Mouse (Mus musculus) heart, embryonic 16.5 days (tissue): ENCODE data around the gene Pcp4. TPM values are rescaled to one million over a fixed set of nuclear protein-coding genes. Genes with fewer than 3 reads are reported as not detected.

Experiments used
- ATAC-seq: fragments of 200-750 bp; cut with Nextera tagmentation; replicated peaks from 2 replicates; pipeline ENCODE4 v1.8.0; 2017; ENCODE audit warnings: moderate number of reproducible peaks; ENCODE audit not compliant: insufficient read depth, low FRiP score; ENCODE audit errors: extremely low read depth
- H3K27ac ChIP-seq: fragments of 300-500 bp; sonication (generic); 2 replicates; pipeline ENCODE4 v1.5.1; 2014; ENCODE audit warnings: mild to moderate bottlenecking, low read length, control low read depth, moderate library complexity
- H3K27me3 ChIP-seq: fragments of 300-500 bp; sonication (generic); 2 replicates; pipeline ENCODE4 v1.6.1; 2014; ENCODE audit warnings: low read length, mixed read lengths; ENCODE audit not compliant: control insufficient read depth, insufficient read depth
- H3K36me3 ChIP-seq: fragments of 300-500 bp; sonication (generic); 2 replicates; pipeline ENCODE4 v1.6.1; 2014; ENCODE audit not compliant: control insufficient read depth, insufficient read depth
- H3K4me1 ChIP-seq: fragments of 300-500 bp; sonication (generic); 2 replicates; pipeline ENCODE4 v1.6.1; 2014; ENCODE audit warnings: low read length, mixed read lengths; ENCODE audit not compliant: control insufficient read depth, insufficient read depth
- H3K4me2 ChIP-seq: fragments of 300-500 bp; sonication (generic); 2 replicates; pipeline ENCODE4 v1.6.1; 2014; ENCODE audit warnings: low read depth, mild to moderate bottlenecking, control low read depth, low read length
- H3K4me3 ChIP-seq: fragments of 300-500 bp; sonication (generic); 2 replicates; pipeline ENCODE4 v1.5.1; 2014; ENCODE audit warnings: mild to moderate bottlenecking, control low read depth, low read length
- H3K9ac ChIP-seq: fragments of 300-500 bp; sonication (generic); 2 replicates; pipeline ENCODE4 v1.6.1; 2014; ENCODE audit warnings: low read length, control low read depth
- H3K9me3 ChIP-seq: fragments of 300-500 bp; sonication (generic); replicated peaks from 2 replicates; pipeline ENCODE4 v1.6.1; 2016; ENCODE audit warnings: low read length; ENCODE audit not compliant: control insufficient read depth
- WGBS: fragments of 180-500 bp; shearing (Covaris S2); extraction: QIAGEN DNeasy Blood & Tissue Kit; methylation state at CpG from one replicate; pipeline ENCODE4 v1.1.7; 2014; 5-methylcytosine and 5-hydroxymethylcytosine counted together
- polyA plus RNA-seq: library from polyadenylated mRNA; unstranded; fragments of >200 nt; fragmentation: Nextera tagmentation; extraction: Ambion mirVana; gene quantifications from 2 replicates; pipeline ENCODE4 v1.2.1, GENCODE M21; 2015

Gene Pcp4
- polyA plus RNA-seq, 1 experiment from 2014 or later: 1.4 TPM

GRCm38 (mm10) chr16:96533710-96534109 lies 66.3 kb downstream of the Pcp4 start:
- WGBS: 17% methylated on average over 8 of the region's 8 CpGs
- peaks cover 25% of the 10 kb centered on the region for H3K27me3 ChIP-seq
- no peaks in the 10 kb centered on the region for H3K9me3 ChIP-seq
- H3K36me3 ChIP-seq: no peaks in the 10 kb centered on the region
- peak overlapping the region; percentile 48 for H3K4me2 ChIP-seq
- H3K9ac ChIP-seq: no peak overlapping the region
- peaks cover 25% of the 10 kb centered on the region for H3K4me1 ChIP-seq
- H3K4me3 ChIP-seq: no peak overlapping the region
- H3K27ac ChIP-seq: 0 out of 2 replicates have a peak overlapping the region, but pooled peaks have one; percentile 13
- peak; percentile 93 for ATAC-seq

- H3K4me1 ChIP-seq: peaks cover 18% of the 10 kb centered on the region
- H3K36me3 ChIP-seq: no peaks in the 10 kb centered on the region
- no peak overlapping the region for H3K4me3 ChIP-seq
- no peak overlapping the region for H3K27ac ChIP-seq
- H3K9me3 ChIP-seq: no peaks in the 10 kb centered on the region
- WGBS: 86% methylated on average over 4 of the region's 4 CpGs
- H3K4me2 ChIP-seq: no peak overlapping the region
- ATAC-seq: no peak
- H3K9ac ChIP-seq: no peak overlapping the region
- peaks cover 25% of the 10 kb centered on the region for H3K27me3 ChIP-seq
Observed at GRCm38 (mm10) chr16:96535271-96535670, 67.9 kb downstream of the Pcp4 start.

GRCm38 (mm10) chr16:96536426-96536825 lies 69.0 kb downstream of the Pcp4 start:
- H3K4me2 ChIP-seq: no peak overlapping the region
- no peak for ATAC-seq
- no peak overlapping the region for H3K4me3 ChIP-seq
- H3K9me3 ChIP-seq: no peaks in the 10 kb centered on the region
- no peak overlapping the region for H3K27ac ChIP-seq
- H3K4me1 ChIP-seq: peaks cover 13% of the 10 kb centered on the region
- peaks cover 20% of the 10 kb centered on the region for H3K27me3 ChIP-seq
- H3K9ac ChIP-seq: no peak overlapping the region
- H3K36me3 ChIP-seq: no peaks in the 10 kb centered on the region

GRCm38 (mm10) chr16:96539091-96539490 lies 71.7 kb downstream of the Pcp4 start:
- WGBS: 69% methylated on average over 4 of the region's 4 CpGs
- Histone ChIP-seq H3K9ac (no peak overlapping the region), H3K4me2 (no peak overlapping the region), H3K27me3 (peaks cover 13% of the 10 kb centered on the region), H3K4me3 (no peak overlapping the region), H3K27ac (no peak overlapping the region), H3K9me3 (no peaks in the 10 kb centered on the region), H3K36me3 (no peaks in the 10 kb centered on the region), H3K4me1 (peaks cover 5% of the 10 kb centered on the region)
- ATAC-seq: no peak

- no peak for ATAC-seq
- Histone ChIP-seq H3K4me2 (no peak overlapping the region), H3K4me1 (no peaks in the 10 kb centered on the region), H3K27me3 (peaks cover 3% of the 10 kb centered on the region; the same call in 1 of the 2 replicates), H3K36me3 (no peaks in the 10 kb centered on the region), H3K4me3 (no peak overlapping the region), H3K9me3 (no peaks in the 10 kb centered on the region), H3K9ac (no peak overlapping the region), H3K27ac (no peak overlapping the region)
- whole genome bisulfite sequencing: 60% methylated on average over 2 of the region's 2 CpGs
Observed at GRCm38 (mm10) chr16:96541056-96541455, 73.7 kb downstream of the Pcp4 start.

GRCm38 (mm10) chr16:96552680-96553079 lies 85.3 kb downstream of the Pcp4 start:
- Histone ChIP-seq H3K4me2 (no peak overlapping the region), H3K4me3 (no peak overlapping the region), H3K9me3 (no peaks in the 10 kb centered on the region), H3K9ac (no peak overlapping the region), H3K4me1 (no peaks in the 10 kb centered on the region), H3K36me3 (no peaks in the 10 kb centered on the region), H3K27me3 (no peaks in the 10 kb centered on the region), H3K27ac (no peak overlapping the region)
- no peak for ATAC-seq
- WGBS: 80% methylated on average over 2 of the region's 2 CpGs

- Histone ChIP-seq H3K9me3 (no peaks in the 10 kb centered on the region), H3K4me3 (no peak overlapping the region), H3K36me3 (no peaks in the 10 kb centered on the region), H3K27me3 (no peaks in the 10 kb centered on the region), H3K4me1 (no peaks in the 10 kb centered on the region), H3K4me2 (no peak overlapping the region), H3K9ac (no peak overlapping the region), H3K27ac (no peak overlapping the region)
- WGBS: 72% methylated on average over 4 of the region's 4 CpGs
- ATAC-seq: no peak
Observed at GRCm38 (mm10) chr16:96555412-96555811, 88.0 kb downstream of the Pcp4 start.

GRCm38 (mm10) chr16:96556621-96557020 lies 89.2 kb downstream of the Pcp4 start:
- Histone ChIP-seq H3K4me2 (no peak overlapping the region), H3K36me3 (no peaks in the 10 kb centered on the region), H3K9ac (no peak overlapping the region), H3K9me3 (no peaks in the 10 kb centered on the region), H3K4me3 (no peak overlapping the region), H3K27me3 (no peaks in the 10 kb centered on the region), H3K27ac (no peak overlapping the region), H3K4me1 (no peaks in the 10 kb centered on the region)
- 48% methylated on average over 3 of the region's 3 CpGs for WGBS
- ATAC-seq: no peak

GRCm38 (mm10) chr16:96558341-96558740 lies 90.9 kb downstream of the Pcp4 start:
- Histone ChIP-seq H3K4me1 (no peaks in the 10 kb centered on the region), H3K36me3 (no peaks in the 10 kb centered on the region), H3K9ac (no peak overlapping the region), H3K4me2 (no peak overlapping the region), H3K9me3 (no peaks in the 10 kb centered on the region), H3K27me3 (no peaks in the 10 kb centered on the region), H3K27ac (no peak overlapping the region), H3K4me3 (no peak overlapping the region)
- 82% methylated on average over 1 of the region's 1 CpGs for WGBS
- no peak for ATAC-seq

GRCm38 (mm10) chr16:96559796-96560195 lies 92.4 kb downstream of the Pcp4 start:
- Histone ChIP-seq H3K9me3 (no peaks in the 10 kb centered on the region), H3K27ac (no peak overlapping the region), H3K4me3 (no peak overlapping the region), H3K9ac (no peak overlapping the region), H3K4me2 (no peak overlapping the region), H3K4me1 (no peaks in the 10 kb centered on the region), H3K27me3 (no peaks in the 10 kb centered on the region), H3K36me3 (no peaks in the 10 kb centered on the region)
- ATAC-seq: no peak
